Mouse (Mus musculus) adrenal gland, postnatal 14 days (tissue): Measurements from ENCODE around the gene Ttc27. TPM values are rescaled to one million over a fixed set of nuclear protein-coding genes. Genes with fewer than 3 reads are reported as not detected.

ENCODE experiments used
- DNase-seq: peaks from one replicate; pipeline ENCODE4 v3.0.0; 2021; ENCODE audit warnings: mixed read lengths
- total RNA-seq: library from RNA; stranded (reverse); gene quantifications from 2 replicates; pipeline ENCODE4 v1.2.3, GENCODE M21; 2021

Gene Ttc27
- total RNA-seq, 1 experiment from 2014 or later = 21.0 TPM

DNA sequence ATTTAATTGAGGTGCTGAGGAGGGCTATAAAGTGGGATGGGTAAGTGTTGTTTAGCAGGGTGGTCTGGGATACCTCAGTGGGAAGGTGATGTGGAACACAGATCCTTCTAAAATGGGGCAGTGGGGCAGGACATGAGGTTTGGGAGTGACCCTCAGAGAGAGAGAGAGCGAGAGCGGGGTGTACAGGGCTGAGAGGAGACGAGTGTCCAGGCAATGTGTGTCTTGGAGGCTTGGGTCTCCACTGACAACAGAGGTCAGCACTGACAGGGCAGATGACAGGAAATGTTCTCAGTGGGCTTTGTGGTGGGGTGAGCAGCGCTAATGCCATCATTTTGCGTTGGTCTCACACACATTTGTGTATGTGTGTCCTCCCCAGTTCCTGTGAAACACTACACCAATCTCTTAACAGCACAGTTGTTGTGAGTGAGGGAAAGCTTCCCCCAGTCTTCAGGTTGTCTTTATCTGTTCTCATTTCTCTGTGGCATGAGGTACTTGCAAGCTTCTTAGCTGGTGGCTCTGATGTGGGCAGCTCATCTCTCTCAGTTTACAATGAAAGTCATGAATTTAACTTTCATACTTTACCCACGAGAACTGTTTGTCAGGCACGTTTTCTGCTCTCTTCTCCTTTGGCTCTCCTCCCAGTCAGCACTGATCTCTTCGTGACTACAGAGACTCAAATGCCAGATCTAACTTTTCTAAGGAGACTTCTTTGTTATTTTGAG, 35.5 kb downstream of the Ttc27 start:
- DNase-seq = no peak

GRCm38 (mm10) chr17:74753628-74754104, 36.1 kb downstream of the Ttc27 start:
- DNase-seq = no peak

GRCm38 (mm10) chr17:74754369-74755118, 37.0 kb downstream of the Ttc27 start:
- no peak for DNase-seq

GRCm38 (mm10) chr17:74769390-74769811, 51.9 kb downstream of the Ttc27 start:
- DNase-seq = no peak

GRCm38 (mm10) chr17:74772364-74772763, 54.8 kb downstream of the Ttc27 start:
- no peak for DNase-seq

GRCm38 (mm10) chr17:74773556-74773955, 56.0 kb downstream of the Ttc27 start:
- no peak for DNase-seq

- DNase-seq = no peak
Measured at GRCm38 (mm10) chr17:74780133-74780532, 62.6 kb downstream of the Ttc27 start.

DNA sequence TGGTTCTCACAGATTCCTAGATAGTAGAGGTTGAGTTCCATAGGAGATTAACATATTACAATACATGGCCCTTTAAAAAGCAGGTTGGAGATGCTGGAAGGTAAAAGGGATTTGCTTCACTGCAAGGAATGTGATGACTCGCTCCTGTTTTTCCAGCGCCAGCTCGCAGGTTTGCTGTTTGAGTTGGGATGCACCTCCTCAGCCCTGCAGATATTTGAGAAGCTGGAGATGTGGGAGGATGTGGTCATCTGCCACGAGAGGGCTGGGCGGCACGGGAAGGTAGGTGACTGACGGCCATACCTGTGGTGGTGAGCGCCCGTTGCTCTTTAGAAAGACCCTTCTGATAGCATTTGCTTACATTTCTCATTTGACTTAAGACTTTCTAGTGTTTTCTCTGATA, 63.1 kb downstream of the Ttc27 start:
- no peak for DNase-seq

DNA sequence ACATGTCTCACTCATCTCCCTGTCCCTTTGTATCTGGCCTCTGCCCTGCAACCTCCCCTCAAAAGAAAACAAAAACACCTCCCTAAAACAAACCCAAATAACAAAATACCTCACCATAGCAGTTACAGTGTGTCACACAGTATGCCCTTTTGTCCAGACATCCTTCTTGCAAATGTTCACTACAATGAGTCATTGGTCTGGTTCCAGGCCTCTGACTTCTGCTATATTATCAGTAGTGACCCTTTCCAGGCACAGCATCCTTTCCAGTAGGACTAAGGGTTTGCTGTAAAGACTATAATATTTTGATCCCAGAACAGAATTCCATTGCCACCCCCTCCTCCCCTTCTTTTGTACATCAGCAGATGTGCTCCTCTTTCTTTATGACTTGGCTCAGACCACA, 64.4 kb downstream of the Ttc27 start:
- DNase-seq = no peak

DNA sequence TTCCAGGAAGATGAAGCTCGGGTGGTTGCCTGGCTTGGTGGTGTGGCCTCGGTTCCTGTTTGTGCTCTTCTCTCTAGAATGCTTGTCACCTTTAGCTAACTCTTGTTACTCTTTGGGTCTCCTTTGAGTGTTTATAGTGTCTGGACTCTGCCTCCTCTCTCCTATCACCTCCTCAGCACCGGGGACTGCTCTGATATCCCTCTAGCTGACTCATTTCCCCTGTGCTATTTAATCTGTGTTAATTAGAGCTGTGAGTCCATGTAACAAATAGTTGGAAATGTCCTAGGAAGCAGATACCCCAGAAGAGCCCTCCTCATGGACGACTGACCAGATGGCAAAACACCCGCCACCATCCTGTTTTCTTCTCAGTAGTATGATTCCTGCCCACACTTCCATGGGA, 68.1 kb downstream of the Ttc27 start:
- no peak for DNase-seq

GRCm38 (mm10) chr17:74786198-74786734, 68.7 kb downstream of the Ttc27 start:
- no peak for DNase-seq

GRCm38 (mm10) chr17:74796023-74796699, 78.6 kb downstream of the Ttc27 start:
- DNase-seq = no peak

GRCm38 (mm10) chr17:74799865-74800264, 82.3 kb downstream of the Ttc27 start:
- DNase-seq = no peak

DNA sequence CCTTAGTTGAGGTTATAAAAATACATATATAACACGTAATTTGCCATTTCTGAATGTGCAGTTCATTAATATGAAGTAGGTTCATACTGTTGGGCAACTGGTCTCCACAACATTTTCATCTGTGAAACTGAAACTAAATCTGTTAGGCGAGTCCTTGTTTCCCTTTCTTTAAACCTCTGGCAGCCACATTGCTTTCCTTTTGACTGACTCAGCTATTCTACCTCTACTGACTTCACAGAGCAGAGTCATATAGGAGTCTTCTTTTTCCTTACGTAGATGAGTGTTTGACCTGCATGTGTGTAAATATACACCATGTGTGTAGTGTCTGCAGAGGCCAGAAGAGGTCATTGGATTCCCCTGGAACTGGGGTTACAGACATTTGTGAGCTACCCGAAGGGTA, 85.2 kb downstream of the Ttc27 start:
- DNase-seq = no peak

GRCm38 (mm10) chr17:74803835-74804234, 86.3 kb downstream of the Ttc27 start:
- no peak for DNase-seq

DNA sequence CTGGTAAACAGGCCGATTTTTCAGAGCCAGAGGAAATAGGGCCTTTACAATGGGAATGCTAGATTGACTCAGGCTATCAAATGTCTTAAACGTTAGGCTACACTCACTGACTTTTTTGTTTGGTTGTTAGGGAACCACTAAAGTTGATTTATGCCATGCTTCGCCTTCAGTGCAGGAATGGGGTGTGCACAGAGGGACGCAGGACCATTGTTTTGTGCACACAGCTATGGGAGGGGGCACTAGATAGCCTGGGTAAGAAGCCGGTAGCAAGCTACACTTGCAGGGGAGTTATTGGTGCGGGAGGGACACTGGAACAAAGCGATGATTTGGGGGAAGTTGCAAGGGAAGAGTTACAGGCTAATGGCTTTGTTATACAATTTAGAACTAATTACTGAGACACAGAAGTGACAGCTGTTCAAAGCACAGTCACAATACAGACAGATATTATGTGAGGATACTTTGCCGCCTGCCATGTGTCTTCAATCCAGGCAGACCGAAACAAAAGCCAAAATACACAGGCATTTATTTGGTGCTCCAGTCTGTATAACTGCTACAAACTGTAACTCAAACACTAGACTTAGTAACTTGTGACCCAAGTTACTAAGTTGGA, 86.9 kb downstream of the Ttc27 start:
- DNase-seq = no peak

- no peak for DNase-seq
Measured at GRCm38 (mm10) chr17:74807509-74808248, 90.1 kb downstream of the Ttc27 start.

- DNase-seq = no peak
Measured at GRCm38 (mm10) chr17:74808330-74808729, 90.8 kb downstream of the Ttc27 start.

- peak; percentile 36 for DNase-seq
Measured at GRCm38 (mm10) chr17:74808901-74809300, 91.4 kb downstream of the Ttc27 start.

DNA sequence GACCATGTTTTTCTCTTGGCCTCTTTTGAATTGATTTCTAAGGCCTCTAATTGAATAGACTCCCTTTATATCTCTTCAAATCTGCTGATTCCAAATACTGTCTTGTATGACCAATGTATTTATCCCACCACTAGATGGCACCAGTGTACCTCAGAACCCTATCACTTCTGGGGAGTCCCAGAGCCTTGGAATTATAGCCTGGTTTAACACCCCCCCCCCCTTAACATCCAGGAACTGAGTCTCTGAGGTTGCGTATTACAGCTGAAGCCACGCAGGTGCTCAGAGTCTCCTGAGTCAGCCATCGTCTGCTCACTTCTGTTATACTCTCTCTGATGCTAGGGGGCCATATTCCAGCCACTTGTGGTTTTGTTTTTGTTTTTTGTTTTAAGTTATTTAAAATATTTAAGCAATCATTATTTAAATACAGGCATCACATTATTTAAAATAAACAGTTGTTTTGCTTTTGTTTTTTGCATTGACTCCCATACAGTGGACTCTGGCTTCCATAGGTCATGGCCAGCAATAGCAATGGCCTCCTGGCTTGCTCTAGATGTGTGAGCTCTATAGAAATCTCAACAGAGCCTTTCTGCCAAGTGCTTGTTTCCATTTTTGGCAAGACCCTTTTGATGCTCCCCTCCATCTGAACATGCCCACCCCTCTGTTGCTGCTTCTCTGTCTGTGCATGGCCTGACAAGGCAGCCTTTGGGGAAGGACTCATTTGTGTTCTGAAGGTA, 93.5 kb downstream of the Ttc27 start:
- peak; percentile 53 for DNase-seq

DNA sequence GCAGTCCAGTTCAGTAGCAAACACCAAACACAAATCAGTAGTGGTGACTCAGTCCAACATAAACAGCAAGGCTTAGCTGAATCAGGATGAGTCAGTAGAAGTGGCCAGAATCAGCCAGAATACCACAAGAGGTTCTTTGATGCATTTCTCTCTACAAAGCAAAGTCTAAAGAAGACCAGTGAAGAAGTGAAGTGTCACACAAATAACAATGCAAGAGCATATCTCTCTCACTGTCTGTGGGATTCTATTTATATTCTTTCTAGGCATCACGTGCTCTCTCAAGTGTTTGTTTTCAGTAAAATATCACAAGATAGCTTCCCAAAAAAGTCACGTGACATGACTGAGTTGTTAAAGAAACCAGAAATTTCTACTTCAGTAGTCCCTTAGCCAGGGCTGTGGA, 102.2 kb downstream of the Ttc27 start:
- DNase-seq = no peak
